Mouse (Mus musculus) G1E (cell line): Measurements from ENCODE around the gene 2810408A11Rik. TPM values are rescaled to one million over a fixed set of nuclear protein-coding genes. Genes with fewer than 3 reads are reported as not detected.

Experiments
- ATAC-seq: 2 replicates; pipeline ENCODE4 v1.8.0; 2016; ENCODE audit warnings: mild to moderate bottlenecking; ENCODE audit not compliant: insufficient number of reproducible peaks, poor library complexity, low FRiP score, severe bottlenecking; ENCODE audit errors: extremely low read depth
- DNase-seq: peaks from one replicate; pipeline ENCODE4 v3.0.0; 2012; ENCODE audit warnings: low spot score
- H3K27me3 ChIP-seq: 2 replicates; pipeline ENCODE4 v1.6.1; 2012; ENCODE audit warnings: mild to moderate bottlenecking, low read length, inconsistent platforms; ENCODE audit not compliant: insufficient read depth
- H3K36me3 ChIP-seq: replicated peaks from 2 replicates; pipeline ENCODE3; 2012; ENCODE audit warnings: mild to moderate bottlenecking, inconsistent platforms
- H3K4me1 ChIP-seq: 2 replicates; pipeline ENCODE4 v1.6.1; 2012; ENCODE audit warnings: low read depth, low read length, inconsistent platforms, mixed read lengths; ENCODE audit not compliant: insufficient read depth
- H3K4me3 ChIP-seq: 2 replicates; pipeline ENCODE4 v1.5.1; 2012; ENCODE audit warnings: low read depth, mild to moderate bottlenecking, inconsistent platforms, low read length, moderate library complexity, mixed read lengths
- H3K9me3 ChIP-seq: replicated peaks from 2 replicates; pipeline ENCODE4 v1.6.1; 2012; ENCODE audit warnings: inconsistent platforms
- CTCF ChIP-seq: IDR thresholded peaks from 2 replicates; pipeline ENCODE4 v1.5.1; 2012; ENCODE audit warnings: low read depth, low read length, inconsistent platforms, mixed read lengths
- GATA1 ChIP-seq: IDR thresholded peaks from 2 replicates; pipeline ENCODE4 v1.6.1; 2012; ENCODE audit warnings: borderline replicate concordance, low read length, inconsistent platforms, mixed read lengths
- GATA2 ChIP-seq: IDR thresholded peaks from 2 replicates; pipeline ENCODE4 v1.6.1; 2012; ENCODE audit warnings: low read depth, low read length, inconsistent platforms, borderline replicate concordance
- POLR2AphosphoS5 ChIP-seq: IDR thresholded peaks from 2 replicates; pipeline ENCODE4 v1.6.1; 2012; ENCODE audit warnings: low read depth, low read length, inconsistent platforms; ENCODE audit not compliant: insufficient replicate concordance
- TAL1 ChIP-seq: conservative IDR thresholded peaks from 2 replicates; pipeline ENCODE4 v1.6.1; 2012; ENCODE audit warnings: low read depth, low read length, inconsistent platforms, mixed read lengths
- polyA plus RNA-seq: library from polyadenylated mRNA; stranded (reverse); fragments of >175 nt; gene quantifications from 2 replicates; pipeline ENCODE4 v1.2.3, GENCODE M21; 2012
- total RNA-seq, 2 experiments: library from RNA; stranded (forward) in 1 of 2; stranded (reverse) in 1 of 2; fragments of 200-1000 nt in 1 of 2; fragments of >200 nt in 1 of 2; fragmentation: Nextera tagmentation in 1 of 2; gene quantifications; 2 replicates each; pipeline ENCODE4 v1.2.3; 2014 to 2017

Gene 2810408A11Rik
- total and polyA plus RNA-seq, 3 experiments, result 1.2 to 6.6 (median 4.4) TPM

DNA sequence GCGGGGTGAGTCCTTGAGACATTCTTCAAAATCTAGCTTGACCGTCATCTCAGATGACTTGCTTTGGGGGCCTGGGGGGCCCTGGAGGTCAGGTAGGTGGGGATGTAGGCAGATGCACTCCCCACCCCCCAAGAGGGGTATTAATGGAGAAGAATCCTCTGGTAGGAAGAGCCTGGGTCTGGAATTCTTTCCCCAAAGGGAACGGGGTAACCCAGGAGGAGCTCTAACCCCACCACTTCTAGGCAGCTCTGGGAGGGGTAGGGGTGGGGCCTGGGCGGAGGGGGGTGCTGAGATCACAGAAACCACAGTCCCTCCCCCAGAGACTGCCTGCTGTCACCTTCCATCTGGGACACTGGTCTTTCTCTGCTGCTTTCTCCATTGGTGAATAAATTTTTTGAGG lies 5.5 kb downstream of the 2810408A11Rik start, which contains the start of gene Acap1:
Gene Acap1, minus strand, starts transcription at position 249 of the 400 bp plus-strand sequence.
- Histone ChIP-seq H3K9me3 (no peaks in the 10 kb centered on the region), H3K27me3 (no peaks in the 10 kb centered on the region), H3K4me3 (peak within 1 kb of the TSS; percentile 70), H3K36me3 (peaks cover 35% of the 10 kb centered on the region), H3K4me1 (peaks cover 56% of the 10 kb centered on the region)
- no peak for TF ChIP-seq TAL1
- no peak for TF ChIP-seq GATA1
- no peak for TF ChIP-seq GATA2
- peak; percentile 85 for DNase-seq
- peak; percentile 63 for ATAC-seq

DNA sequence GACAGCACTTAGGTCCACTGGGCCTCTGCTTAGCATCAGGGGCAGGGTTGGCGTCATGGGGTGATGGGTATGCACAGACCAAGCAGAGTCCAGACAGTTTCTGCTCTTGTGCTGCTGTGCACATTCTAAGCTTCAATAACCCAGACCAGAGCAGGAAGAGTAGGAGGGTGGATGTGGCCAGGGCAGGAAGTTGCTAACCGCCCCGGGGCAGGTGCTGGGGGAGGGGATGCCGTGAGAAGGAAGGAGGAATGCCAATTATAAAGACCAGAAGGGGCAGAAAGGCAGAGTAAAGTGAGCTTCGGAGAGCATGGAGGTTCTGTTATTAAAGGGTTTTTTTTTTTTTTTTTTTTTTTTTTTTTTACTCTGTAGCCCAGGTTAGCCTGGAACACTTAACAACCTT lies 6.1 kb downstream of the 2810408A11Rik start:
- TF ChIP-seq POLR2AphosphoS5, result no peak
- H3K9me3 ChIP-seq, result no peaks in the 10 kb centered on the region
- no peaks in the 10 kb centered on the region for H3K27me3 ChIP-seq
- DNase-seq, result peak; percentile 60
- peak; percentile 60 for ATAC-seq
- H3K4me3 ChIP-seq, result peak overlapping the region; percentile 70
- H3K4me1 ChIP-seq, result peaks cover 50% of the 10 kb centered on the region
- peaks cover 42% of the 10 kb centered on the region for H3K36me3 ChIP-seq

DNA sequence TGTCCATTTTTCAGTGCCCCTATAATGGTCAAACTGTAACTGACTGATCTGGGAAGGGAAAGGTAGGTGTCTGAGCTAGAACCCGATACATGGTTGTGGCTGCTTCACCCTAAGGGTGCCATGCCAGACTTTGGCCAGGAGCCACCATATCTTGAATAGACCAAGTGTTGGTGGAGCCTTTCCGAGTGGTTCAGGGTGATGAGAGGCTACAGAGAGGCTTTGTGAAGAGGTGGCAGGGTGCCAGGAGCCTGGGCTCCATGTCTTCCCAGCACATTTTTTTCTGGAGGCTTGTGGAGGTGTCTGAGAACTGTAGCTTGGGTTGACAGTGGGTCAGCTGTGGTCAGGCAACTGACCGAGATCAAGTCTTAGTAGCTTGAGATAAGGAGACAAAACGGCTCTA lies 9.3 kb downstream of the 2810408A11Rik start:
- Histone ChIP-seq H3K36me3 (peaks cover 67% of the 10 kb centered on the region), H3K27me3 (no peaks in the 10 kb centered on the region), H3K4me3 (no peak overlapping the region), H3K9me3 (no peaks in the 10 kb centered on the region), H3K4me1 (peaks cover 57% of the 10 kb centered on the region)
- TF ChIP-seq TAL1 (no peak), POLR2AphosphoS5 (no peak), CTCF (no peak)
- ATAC-seq (no peak), DNase-seq (no peak)

DNA sequence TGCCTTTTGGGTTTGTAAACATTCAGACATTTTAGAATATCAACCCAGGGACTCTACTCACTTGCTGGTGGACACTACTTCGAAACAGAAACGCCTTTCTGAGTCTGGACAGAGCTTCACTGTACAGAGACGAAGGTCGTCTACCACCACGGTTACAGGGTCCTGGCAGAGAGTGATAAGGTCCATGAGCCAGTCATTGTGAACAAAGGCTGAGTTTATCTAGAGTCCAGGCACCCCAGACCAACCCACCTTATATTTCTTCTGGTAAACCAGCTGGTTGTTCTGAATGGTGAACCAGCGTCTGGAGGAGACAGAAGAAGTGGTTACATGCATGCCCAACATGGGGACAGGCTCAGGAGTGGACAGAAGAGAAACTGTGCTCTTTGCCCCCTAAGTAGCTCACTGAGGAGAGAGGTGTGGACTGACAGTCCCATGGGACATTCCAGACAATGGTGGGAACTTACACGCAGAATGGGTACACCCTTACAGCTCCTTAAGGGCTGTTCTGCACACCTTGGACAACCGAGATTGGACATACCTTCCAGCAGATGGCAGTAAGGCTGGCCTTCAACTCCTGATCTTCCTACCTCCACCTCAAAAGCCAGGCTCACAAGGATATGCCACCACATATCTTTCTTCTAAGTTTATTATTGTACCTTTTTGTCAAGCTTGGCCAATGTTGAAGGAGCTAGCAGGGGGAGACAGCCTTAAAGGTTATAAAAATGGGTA lies 13.7 kb downstream of the 2810408A11Rik start:
- peaks cover 98% of the 10 kb centered on the region for H3K36me3 ChIP-seq

DNA sequence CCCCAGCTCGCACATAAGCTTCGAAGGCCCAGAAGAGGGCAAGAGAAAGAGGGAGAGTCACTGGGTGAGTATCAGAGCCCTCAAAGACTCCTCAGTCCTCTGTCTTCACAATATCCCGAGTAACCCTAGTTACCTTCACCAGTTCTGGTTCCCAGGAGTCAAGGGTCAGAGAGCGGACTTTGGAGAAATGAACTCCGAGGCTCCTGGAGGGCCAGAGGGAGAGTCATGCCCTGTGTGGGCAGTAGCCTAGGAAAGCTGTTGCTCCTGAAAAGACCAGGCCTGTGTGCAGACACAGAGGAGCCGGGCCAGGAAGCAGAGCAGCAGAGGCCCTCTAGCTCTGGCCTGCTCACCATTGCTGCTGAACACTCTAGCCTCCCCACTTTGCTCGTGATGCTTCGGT lies 16.1 kb downstream of the 2810408A11Rik start:
- DNase-seq, result no peak
- Histone ChIP-seq H3K4me1 (peaks cover 70% of the 10 kb centered on the region), H3K4me3 (no peak overlapping the region), H3K9me3 (no peaks in the 10 kb centered on the region), H3K27me3 (peaks cover 4% of the 10 kb centered on the region; the same call in 1 of the 2 replicates), H3K36me3 (peaks cover 87% of the 10 kb centered on the region)
- no peak for TF ChIP-seq GATA1
- no peak for TF ChIP-seq GATA2
- no peak for TF ChIP-seq POLR2AphosphoS5
- TF ChIP-seq CTCF, result no peak
- TF ChIP-seq TAL1, result no peak
- no peak for ATAC-seq

More for the DNA sequence above, 13.7 kb downstream of the 2810408A11Rik start:
- H3K9me3 ChIP-seq, result no peaks in the 10 kb centered on the region
- DNase-seq, result no peak
- TF ChIP-seq TAL1, result peak; percentile 52
- TF ChIP-seq POLR2AphosphoS5, result no peak
- TF ChIP-seq GATA1, result no peak
- peak overlapping the region; percentile 7; the same call in 1 of the 2 replicates for H3K4me3 ChIP-seq
- no peak; the same call in 1 of the 2 replicates for ATAC-seq
- no peaks in the 10 kb centered on the region for H3K27me3 ChIP-seq
- H3K4me1 ChIP-seq, result peaks cover 60% of the 10 kb centered on the region

DNA sequence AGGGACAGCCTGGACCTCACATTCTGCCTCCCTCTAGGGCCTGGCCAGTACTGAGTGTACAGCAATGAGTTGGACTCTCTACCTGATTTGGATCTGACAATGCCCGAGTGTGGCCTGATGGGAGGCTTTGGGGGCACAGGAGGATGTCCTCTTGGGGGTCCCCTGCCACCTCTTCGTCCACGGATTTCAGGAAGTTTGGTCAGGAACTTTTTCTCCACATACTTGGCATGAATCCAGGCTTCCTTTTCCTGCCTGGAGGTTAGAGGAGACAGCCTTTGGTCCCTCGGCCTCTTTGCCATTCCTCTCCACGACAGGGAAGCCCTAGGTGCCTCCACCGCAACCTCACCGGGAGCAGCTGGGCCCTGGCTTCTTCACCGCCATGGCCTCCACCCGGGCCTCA lies 16.5 kb downstream of the 2810408A11Rik start:
- peaks cover 87% of the 10 kb centered on the region for H3K36me3 ChIP-seq
- peaks cover 74% of the 10 kb centered on the region for H3K4me1 ChIP-seq
- H3K9me3 ChIP-seq, result no peaks in the 10 kb centered on the region
- no peak for ATAC-seq
- H3K27me3 ChIP-seq, result peaks cover 6% of the 10 kb centered on the region; the same call in 1 of the 2 replicates
- DNase-seq, result no peak
- H3K4me3 ChIP-seq, result no peak overlapping the region
- no peak for TF ChIP-seq POLR2AphosphoS5
- no peak for TF ChIP-seq GATA2
- TF ChIP-seq TAL1, result no peak
- TF ChIP-seq GATA1, result no peak
- no peak for TF ChIP-seq CTCF
